Mouse (Mus musculus) hindbrain, embryonic 12.5 days (tissue): ENCODE measurements at regions not wholly inside any gene's neighbourhood (a gene's known extent, or its start where the extent isn't known, plus 50 kb on each side); places are given as distances from the start of the nearest gene placed in this dataset.

Experiments
- ATAC-seq: fragments of 200-750 bp; cut with Nextera tagmentation; 2 replicates; pipeline ENCODE4 v1.8.0; 2017; ENCODE audit warnings: moderate TSS enrichment; ENCODE audit not compliant: low FRiP score
- H3K27ac ChIP-seq: fragments of 300-500 bp; sonication (generic); 2 replicates; pipeline ENCODE4 v1.5.1; 2016; ENCODE audit warnings: mild to moderate bottlenecking
- H3K27me3 ChIP-seq: fragments of 300-500 bp; sonication (generic); 2 replicates; pipeline ENCODE4 v1.6.1; 2016; ENCODE audit warnings: mild to moderate bottlenecking
- H3K36me3 ChIP-seq: fragments of 300-500 bp; sonication (generic); 2 replicates; pipeline ENCODE4 v1.6.1; 2016; ENCODE audit warnings: mild to moderate bottlenecking
- H3K4me1 ChIP-seq: fragments of 300-500 bp; sonication (generic); 2 replicates; pipeline ENCODE4 v1.6.1; 2016
- H3K4me2 ChIP-seq: fragments of 300-500 bp; sonication (generic); replicated peaks from 2 replicates; pipeline ENCODE4 v1.6.1; 2016; ENCODE audit warnings: mild to moderate bottlenecking
- H3K4me3 ChIP-seq: fragments of 300-500 bp; sonication (generic); 2 replicates; pipeline ENCODE4 v1.5.1; 2016; ENCODE audit warnings: mild to moderate bottlenecking
- H3K9ac ChIP-seq: fragments of 300-500 bp; sonication (generic); 2 replicates; pipeline ENCODE4 v1.6.1; 2016; ENCODE audit warnings: mild to moderate bottlenecking, moderate library complexity
- H3K9me3 ChIP-seq: fragments of 300-500 bp; sonication (generic); replicated peaks from 2 replicates; pipeline ENCODE4 v1.6.1; 2016; ENCODE audit warnings: mild to moderate bottlenecking
- WGBS: fragments of 180-500 bp; shearing (Covaris S2); methylation state at CpG from one replicate; pipeline ENCODE4 v1.1.7; 2016; 5-methylcytosine and 5-hydroxymethylcytosine counted together

DNA sequence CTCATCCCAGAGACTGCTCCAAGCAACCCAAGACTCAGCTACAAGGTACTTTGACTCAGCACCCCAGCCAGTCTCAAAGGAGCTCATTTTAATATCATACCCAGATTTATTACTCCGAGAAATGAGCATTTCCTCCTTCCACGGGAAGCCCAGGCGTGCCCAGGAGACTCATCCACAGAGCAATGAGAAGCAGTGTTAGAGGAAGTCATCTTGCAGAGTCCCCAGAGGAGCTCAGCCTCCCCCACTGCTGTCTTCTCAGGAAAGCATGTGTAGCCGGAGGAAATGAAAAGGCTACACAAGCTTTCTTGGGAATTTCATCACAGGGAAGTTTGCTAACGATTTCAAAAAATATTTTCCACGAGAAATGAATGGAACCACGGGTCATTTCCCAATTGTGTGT lies 141.8 kb downstream of the Hlx start:
- no peak for ATAC-seq
- WGBS: 76% methylated on average over 7 of the region's 7 CpGs

DNA sequence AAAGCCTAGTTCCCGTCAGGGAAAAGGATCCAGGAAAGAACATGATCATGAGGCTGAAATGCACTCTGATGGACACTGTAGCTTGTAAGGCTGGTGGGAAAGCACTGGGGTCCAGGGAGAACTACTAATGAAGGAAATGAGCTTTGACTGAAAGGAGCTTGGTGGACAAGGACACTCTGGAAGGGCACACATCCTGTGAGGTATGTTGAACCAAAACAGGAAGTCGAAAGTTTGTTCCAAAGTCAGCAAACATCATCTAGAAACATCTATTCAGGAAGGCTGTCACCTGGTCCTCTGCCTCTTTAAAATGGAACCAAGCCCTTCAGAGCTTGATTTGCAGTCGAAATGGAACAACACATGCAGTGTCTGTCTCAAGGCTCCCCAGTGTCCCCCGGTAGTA lies 143.1 kb downstream of the Hlx start:
- Histone ChIP-seq H3K36me3 (no peaks in the 10 kb centered on the region), H3K27me3 (no peaks in the 10 kb centered on the region), H3K9me3 (no peaks in the 10 kb centered on the region), H3K4me3 (no peak overlapping the region), H3K27ac (no peak overlapping the region), H3K9ac (no peak overlapping the region), H3K4me1 (no peaks in the 10 kb centered on the region), H3K4me2 (no peak overlapping the region)
- WGBS: 77% methylated on average over 4 of the region's 4 CpGs
- ATAC-seq: no peak

More for the DNA sequence above, 141.8 kb downstream of the Hlx start:
- Histone ChIP-seq H3K27ac (no peak overlapping the region), H3K36me3 (no peaks in the 10 kb centered on the region), H3K27me3 (no peaks in the 10 kb centered on the region), H3K9me3 (no peaks in the 10 kb centered on the region), H3K4me1 (no peaks in the 10 kb centered on the region), H3K4me3 (no peak overlapping the region), H3K9ac (no peak overlapping the region), H3K4me2 (no peak overlapping the region)

DNA sequence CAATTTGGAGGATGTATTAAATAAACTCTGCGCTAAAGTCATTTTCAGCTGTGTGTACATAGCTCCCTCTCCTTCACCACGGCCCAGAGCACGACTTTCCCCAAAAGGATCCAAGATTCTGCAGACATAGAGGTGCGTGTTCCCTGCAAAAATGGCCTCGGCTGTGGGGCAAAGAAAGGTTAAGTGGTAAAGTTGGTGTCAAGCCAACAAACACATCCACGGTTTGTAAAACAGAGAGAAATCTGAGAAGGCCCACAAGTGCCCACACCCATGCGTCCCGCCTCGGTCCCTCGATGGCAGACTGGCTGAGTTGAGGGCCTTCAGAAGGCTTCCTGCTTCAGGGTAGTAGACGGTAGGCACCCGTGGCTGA lies 147.9 kb downstream of the Hlx start:
- Histone ChIP-seq H3K36me3 (no peaks in the 10 kb centered on the region), H3K27me3 (no peaks in the 10 kb centered on the region), H3K27ac (no peak overlapping the region), H3K4me2 (no peak overlapping the region), H3K4me3 (no peak overlapping the region), H3K9ac (no peak overlapping the region), H3K9me3 (no peaks in the 10 kb centered on the region), H3K4me1 (no peaks in the 10 kb centered on the region)
- ATAC-seq: no peak
- WGBS: 76% methylated on average over 12 of the region's 12 CpGs

DNA sequence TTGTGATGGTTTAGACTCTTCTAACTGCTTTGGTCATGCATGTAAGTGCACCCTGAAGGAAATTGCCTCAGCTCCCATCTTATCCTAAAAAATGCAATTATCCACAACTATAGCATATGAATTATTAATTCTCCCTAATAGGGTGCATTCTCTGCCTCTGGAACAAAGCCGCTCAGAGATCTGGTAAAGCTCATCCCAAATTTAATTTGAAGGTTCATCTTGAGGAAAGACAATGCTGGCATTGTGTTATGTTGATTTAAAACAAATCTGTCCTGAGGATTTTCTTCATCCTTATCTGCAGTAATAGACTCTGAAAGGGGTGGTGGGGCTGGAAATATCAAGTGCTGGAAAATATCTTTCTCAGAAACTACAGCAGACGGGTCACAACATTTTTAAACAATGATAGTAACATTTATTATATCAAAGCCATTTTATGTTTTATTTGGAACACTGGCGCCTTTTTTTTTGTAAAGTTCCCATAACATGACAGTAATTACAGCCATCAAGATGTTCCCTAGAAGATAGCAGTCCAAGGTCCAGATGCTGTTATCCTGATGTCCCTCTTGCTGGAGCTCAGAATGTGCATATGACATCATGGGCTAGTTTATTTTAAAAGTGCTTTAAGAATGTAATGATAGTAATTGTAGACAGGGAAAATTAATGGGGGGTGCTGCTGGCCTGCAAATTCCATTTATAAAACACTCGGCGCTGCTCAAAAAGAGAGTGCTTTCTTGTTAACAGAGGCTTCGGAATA lies 148.5 kb downstream of the Hlx start:
- no peak overlapping the region for H3K4me3 ChIP-seq
- H3K27me3 ChIP-seq: no peaks in the 10 kb centered on the region
- no peak overlapping the region for H3K4me2 ChIP-seq
- ATAC-seq: no peak
- H3K4me1 ChIP-seq: no peaks in the 10 kb centered on the region
- H3K9ac ChIP-seq: no peak overlapping the region
- H3K9me3 ChIP-seq: no peaks in the 10 kb centered on the region
- no peak overlapping the region for H3K27ac ChIP-seq
- H3K36me3 ChIP-seq: no peaks in the 10 kb centered on the region
- 82% methylated on average over 6 of the region's 6 CpGs for WGBS

DNA sequence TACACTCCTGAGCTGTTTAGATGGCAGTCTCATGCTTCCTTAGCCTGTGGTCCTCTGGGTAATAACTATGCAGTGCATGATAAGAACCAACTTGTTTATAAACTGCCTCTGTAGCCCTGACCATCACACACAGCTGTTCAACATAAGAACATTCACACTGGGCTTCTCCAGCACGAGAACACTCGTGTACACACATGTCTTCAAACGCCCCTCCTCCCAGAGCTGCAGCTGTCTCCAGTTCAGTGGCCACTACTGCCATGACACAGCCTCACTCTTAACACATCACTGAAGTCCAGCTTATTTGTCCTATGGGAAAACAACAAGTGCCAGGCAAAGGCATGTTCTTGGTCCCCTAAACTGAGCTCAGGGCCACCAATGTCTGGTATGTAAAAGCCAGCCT lies 152.9 kb downstream of the Hlx start:
- Histone ChIP-seq H3K4me3 (no peak overlapping the region), H3K9ac (no peak overlapping the region), H3K36me3 (no peaks in the 10 kb centered on the region), H3K27ac (no peak overlapping the region), H3K4me1 (no peaks in the 10 kb centered on the region), H3K27me3 (no peaks in the 10 kb centered on the region), H3K4me2 (no peak overlapping the region), H3K9me3 (no peaks in the 10 kb centered on the region)
- 86% methylated on average over 3 of the region's 3 CpGs for WGBS
- no peak for ATAC-seq

DNA sequence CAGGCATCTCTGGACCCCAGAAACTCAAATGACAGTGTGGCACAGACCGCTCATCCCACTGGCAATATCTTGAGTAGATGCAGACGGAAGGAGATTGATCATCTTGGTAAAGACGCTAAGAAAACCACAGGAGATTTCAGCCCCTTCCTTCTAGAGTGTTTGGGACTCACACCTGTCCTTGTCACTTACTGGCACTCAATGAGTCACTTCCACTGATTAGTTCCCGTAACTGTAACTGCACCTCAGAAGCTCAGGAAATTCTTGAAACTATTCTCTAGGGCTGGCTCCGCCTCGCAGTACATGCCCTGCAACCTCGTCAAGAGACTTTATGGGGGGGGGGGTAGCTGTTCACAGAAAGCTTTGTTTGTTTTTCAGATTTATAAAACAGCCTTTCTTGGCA lies 155.9 kb downstream of the Hlx start:
- H3K27ac ChIP-seq: no peak overlapping the region
- no peak overlapping the region for H3K4me2 ChIP-seq
- no peak for ATAC-seq
- H3K36me3 ChIP-seq: no peaks in the 10 kb centered on the region
- no peak overlapping the region for H3K9ac ChIP-seq
- no peaks in the 10 kb centered on the region for H3K9me3 ChIP-seq
- no peak overlapping the region for H3K4me3 ChIP-seq
- 82% methylated on average over 7 of the region's 7 CpGs for WGBS
- no peaks in the 10 kb centered on the region for H3K4me1 ChIP-seq
- no peaks in the 10 kb centered on the region for H3K27me3 ChIP-seq

DNA sequence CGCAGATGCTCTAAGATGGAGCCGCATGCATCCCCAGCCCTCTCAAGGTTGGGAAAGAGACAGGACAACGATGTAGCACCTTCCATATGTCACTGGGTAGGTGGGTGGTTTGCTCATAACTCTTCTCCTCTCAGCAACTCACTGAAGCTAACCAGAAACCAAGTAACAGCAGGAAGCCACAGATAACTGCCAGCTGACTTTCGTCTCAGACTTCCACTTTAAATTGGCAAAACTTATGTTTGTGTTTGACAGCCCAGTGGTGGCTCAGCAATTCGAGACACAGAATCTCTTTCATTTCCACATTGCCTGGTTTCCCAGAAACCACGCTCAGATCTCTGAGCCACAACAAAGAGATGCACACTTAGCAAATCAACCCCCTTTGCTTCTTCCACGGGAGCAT lies 159.1 kb downstream of the Hlx start:
- H3K4me2 ChIP-seq: no peak overlapping the region
- H3K9ac ChIP-seq: no peak overlapping the region
- 69% methylated on average over 7 of the region's 7 CpGs for WGBS
- H3K36me3 ChIP-seq: no peaks in the 10 kb centered on the region
- H3K4me3 ChIP-seq: no peak overlapping the region
- no peak overlapping the region for H3K27ac ChIP-seq
- no peak for ATAC-seq
- no peaks in the 10 kb centered on the region for H3K4me1 ChIP-seq
- no peaks in the 10 kb centered on the region for H3K9me3 ChIP-seq
- H3K27me3 ChIP-seq: no peaks in the 10 kb centered on the region

DNA sequence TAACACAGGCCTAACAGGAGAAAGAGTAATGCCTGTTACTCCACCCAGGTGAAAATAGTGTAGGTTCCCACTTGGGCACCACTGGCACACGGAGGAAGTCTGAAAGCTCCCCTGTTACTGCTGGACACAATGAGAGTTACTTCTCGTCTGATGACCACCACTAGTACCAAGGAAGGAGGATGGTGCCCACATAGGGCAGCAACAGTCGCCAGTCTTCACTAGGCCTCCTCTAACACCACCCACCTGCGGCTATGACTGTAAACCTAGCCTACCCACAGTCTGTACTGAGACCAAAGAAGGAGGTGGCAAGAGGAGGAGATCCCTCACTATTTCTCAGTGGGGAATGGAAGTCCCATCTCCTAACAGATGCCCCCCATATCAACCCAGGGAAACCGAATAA lies 161.7 kb downstream of the Hlx start:
- 88% methylated on average over 5 of the region's 5 CpGs for WGBS
- Histone ChIP-seq H3K9me3 (no peaks in the 10 kb centered on the region), H3K4me3 (no peak overlapping the region), H3K36me3 (no peaks in the 10 kb centered on the region), H3K27me3 (no peaks in the 10 kb centered on the region), H3K27ac (no peak overlapping the region), H3K4me1 (no peaks in the 10 kb centered on the region), H3K4me2 (no peak overlapping the region), H3K9ac (no peak overlapping the region)
- no peak for ATAC-seq

DNA sequence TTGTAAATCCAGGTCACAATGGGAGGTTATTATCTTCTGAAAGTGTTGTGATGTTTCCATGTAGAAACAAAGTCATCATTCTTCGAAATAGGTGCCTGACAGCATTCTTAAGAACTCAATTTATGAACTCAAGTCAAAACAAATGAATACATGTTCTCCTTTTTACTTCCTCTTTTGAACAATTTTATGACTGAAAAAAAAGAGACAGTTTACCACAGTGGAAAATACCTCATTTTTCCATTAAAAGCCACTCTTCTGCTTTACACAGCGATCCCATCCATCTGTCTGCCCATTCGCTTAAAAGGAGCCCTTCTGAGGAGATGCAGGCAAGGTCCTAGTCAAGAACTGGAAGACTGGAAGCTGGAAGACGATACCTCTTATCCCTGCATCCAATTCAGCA lies 169.5 kb downstream of the Hlx start:
- H3K4me2 ChIP-seq: no peak overlapping the region
- no peak overlapping the region for H3K9ac ChIP-seq
- H3K36me3 ChIP-seq: no peaks in the 10 kb centered on the region
- no peaks in the 10 kb centered on the region for H3K9me3 ChIP-seq
- no peaks in the 10 kb centered on the region for H3K27me3 ChIP-seq
- ATAC-seq: no peak
- H3K27ac ChIP-seq: no peak overlapping the region
- no peaks in the 10 kb centered on the region for H3K4me1 ChIP-seq
- no peak overlapping the region for H3K4me3 ChIP-seq
- whole genome bisulfite sequencing: 88% methylated on average over 4 of the region's 4 CpGs

DNA sequence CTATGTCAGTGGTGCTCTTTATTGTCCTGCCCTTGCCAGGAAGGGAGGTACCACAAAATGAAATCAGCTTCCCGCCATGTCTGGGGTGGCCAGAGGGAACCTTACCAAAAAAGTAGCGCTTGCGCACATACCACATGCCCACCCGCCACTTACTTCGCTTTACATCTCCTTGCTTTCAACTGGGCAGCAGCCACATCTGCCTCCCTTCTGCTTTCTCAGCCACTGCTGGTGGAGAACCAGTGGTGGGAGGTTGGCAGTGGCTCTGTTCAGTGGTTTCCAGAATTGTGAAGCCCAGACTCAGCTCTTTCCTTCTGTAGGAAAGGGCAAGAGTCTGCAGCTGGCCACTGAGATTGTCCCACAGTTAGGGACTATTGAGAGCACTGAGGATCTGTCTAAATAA lies 170.2 kb downstream of the Hlx start:
- H3K27ac ChIP-seq: no peak overlapping the region
- H3K4me1 ChIP-seq: no peaks in the 10 kb centered on the region
- no peak overlapping the region for H3K4me3 ChIP-seq
- H3K4me2 ChIP-seq: no peak overlapping the region
- H3K9me3 ChIP-seq: no peaks in the 10 kb centered on the region
- ATAC-seq: no peak
- H3K27me3 ChIP-seq: no peaks in the 10 kb centered on the region
- 96% methylated on average over 5 of the region's 5 CpGs for WGBS
- no peaks in the 10 kb centered on the region for H3K36me3 ChIP-seq
- H3K9ac ChIP-seq: no peak overlapping the region

DNA sequence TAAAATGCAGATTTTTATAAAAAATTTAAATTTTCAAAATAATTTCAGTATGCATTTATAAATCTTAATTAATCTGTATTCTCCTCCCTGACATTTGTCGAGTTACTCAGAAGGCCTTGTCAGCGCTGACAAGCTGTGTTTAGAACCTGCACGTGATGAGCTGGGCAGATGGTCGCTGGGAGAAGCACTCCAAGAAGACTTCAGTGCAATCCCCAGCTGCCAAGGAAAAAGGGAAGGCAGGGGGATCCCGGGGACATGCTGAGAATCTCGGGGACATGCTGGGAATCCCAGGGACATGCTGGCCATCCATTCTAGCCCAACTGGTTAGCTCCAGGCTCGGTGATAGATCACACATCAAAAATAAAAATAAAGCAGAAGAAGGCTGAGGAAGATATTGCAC lies 172.9 kb downstream of the Hlx start:
- WGBS: 68% methylated on average over 7 of the region's 7 CpGs

DNA sequence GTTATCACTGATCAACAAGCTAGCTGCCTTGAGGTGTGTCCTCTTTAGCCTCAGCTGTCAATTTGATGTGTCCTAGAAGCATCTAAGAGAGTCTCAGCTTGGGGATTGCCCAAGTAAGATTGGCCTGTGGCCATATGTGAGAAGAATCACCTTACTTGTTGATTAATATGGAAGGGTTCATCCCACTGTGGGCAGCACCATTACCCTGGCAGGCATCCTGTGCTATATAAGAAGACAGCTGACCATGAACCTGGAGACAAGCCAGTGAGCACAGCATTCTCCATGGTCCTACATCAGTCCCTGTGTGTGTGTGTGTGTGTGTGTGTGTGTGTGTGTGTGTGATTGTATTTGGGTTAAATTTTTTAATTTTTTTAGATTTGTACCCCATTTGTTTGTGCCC lies 178.6 kb downstream of the Hlx start:
- Histone ChIP-seq H3K27me3 (no peaks in the 10 kb centered on the region), H3K27ac (no peak overlapping the region), H3K4me2 (no peak overlapping the region), H3K4me3 (no peak overlapping the region), H3K9ac (no peak overlapping the region), H3K4me1 (no peaks in the 10 kb centered on the region), H3K36me3 (no peaks in the 10 kb centered on the region), H3K9me3 (no peaks in the 10 kb centered on the region)
- ATAC-seq: no peak

More for the DNA sequence above, 172.9 kb downstream of the Hlx start:
- ATAC-seq: no peak
- Histone ChIP-seq H3K4me1 (no peaks in the 10 kb centered on the region), H3K4me2 (no peak overlapping the region), H3K27ac (no peak overlapping the region), H3K9me3 (no peaks in the 10 kb centered on the region), H3K27me3 (no peaks in the 10 kb centered on the region), H3K36me3 (no peaks in the 10 kb centered on the region), H3K4me3 (no peak overlapping the region), H3K9ac (no peak overlapping the region)

DNA sequence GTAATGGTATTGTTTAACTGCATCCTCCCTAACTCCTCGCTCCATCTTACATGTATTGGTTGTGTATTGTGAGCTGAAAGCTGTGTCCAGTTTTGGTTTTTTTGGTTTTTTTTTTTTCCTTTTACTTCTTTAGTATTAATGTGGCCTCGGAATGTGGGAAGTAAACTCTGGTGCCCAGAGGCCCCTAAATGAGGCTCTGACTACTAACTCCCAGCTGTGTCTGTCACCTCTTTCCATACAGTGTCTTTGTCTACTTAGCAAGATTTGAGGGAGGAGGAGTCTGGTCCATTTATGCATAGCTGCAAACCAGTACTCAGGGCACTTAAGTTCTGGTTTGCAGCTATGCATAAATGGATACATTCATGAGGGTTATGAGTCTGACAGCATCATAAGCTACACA lies 181.9 kb downstream of the Hlx start:
- Histone ChIP-seq H3K4me1 (no peaks in the 10 kb centered on the region), H3K36me3 (no peaks in the 10 kb centered on the region), H3K4me3 (no peak overlapping the region), H3K9me3 (no peaks in the 10 kb centered on the region), H3K27me3 (no peaks in the 10 kb centered on the region), H3K4me2 (no peak overlapping the region), H3K9ac (no peak overlapping the region), H3K27ac (no peak overlapping the region)
- 91% methylated on average over 2 of the region's 2 CpGs for WGBS
- no peak for ATAC-seq
